Mouse (Mus musculus): ENCODE results near the gene Galnt14.

The Galnt14 gene

DNA sequence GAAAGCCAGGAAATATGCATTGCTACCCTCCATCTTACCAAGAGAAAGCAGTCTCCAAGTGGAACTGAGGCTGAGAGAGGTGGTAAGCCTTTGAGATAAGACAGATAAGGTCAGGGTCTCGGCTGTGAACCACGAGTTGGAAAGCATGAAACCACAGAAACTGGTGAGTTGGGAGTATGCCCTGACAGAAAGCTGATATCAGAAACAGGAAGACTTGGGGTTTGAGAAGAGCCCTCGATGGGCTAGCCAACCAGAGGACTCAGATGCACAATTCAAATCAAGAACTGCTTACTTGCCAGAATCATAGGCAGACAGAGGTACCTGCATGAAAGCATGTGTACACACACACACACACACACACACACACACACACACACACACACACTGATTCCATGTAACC is 47.0 kb downstream of the Galnt14 start:
- no peak for DNase-seq

GRCm38 (mm10) chr17:73658731-73659445 is 51.4 kb downstream of the Galnt14 start:
- no peak for DNase-seq

DNA sequence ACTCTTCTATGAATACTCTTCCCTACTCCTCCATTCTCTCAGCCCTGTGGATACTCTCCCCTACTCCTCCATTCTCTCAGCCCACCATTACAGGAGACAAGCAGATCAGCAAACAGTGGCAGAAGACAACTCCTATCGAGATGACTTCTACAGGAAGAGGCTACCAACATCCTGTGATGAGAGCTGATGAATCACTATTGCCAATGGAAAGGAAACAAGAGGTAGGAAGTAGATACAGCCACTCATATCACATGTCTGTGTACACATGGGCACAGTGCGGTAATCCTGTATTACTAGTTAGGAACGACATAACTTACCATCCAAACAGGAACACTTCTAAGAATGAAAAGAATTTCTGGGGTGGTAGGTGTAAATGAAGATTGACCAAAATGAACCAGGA is 53.9 kb downstream of the Galnt14 start:
- DNase-seq: no peak

GRCm38 (mm10) chr17:73654261-73654660 is 56.0 kb downstream of the Galnt14 start:
- DNase-seq: no peak

DNA sequence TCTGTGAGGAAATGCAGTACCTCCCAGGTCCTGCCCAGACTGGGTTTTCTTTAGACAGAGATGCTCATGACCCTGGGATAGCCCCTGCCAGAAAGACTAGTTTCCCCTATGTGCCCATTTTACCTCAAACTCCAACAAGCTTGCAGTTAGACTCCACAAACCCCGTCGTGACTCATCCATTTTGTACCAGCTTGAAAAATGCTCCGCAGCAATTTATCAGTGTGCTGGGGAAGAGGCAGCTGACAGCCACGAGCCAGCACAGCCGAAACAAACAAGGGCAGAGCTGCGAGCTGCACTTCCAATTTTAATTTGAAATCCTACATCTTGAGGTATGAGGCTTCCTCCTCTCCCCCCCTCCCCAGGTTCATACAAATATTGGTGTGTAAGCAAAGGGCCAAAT is 60.9 kb downstream of the Galnt14 start:
- DNase-seq: peak; percentile 25

DNA sequence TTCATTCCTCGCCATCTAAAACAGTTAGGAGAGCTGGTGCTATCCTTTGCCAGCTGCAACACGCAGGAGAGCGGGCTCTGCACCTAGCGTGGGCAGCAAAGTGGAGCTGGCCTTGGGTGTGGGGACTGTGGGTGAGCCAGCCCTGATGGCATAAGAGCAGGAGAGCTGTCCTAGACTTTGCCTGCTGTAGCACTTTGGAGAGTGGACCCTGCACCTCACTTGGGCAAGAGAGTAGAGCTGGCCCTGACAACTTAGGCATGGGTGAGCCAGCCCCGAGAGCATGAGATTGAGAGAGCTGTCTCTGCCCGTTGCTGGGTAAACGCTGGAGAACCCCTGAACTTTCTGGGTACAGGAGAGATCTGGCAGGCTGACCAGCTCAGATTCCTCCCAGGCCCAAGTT is 68.6 kb downstream of the Galnt14 start:
- no peak for DNase-seq

GRCm38 (mm10) chr17:73640117-73640480 is 70.2 kb downstream of the Galnt14 start:
- no peak for DNase-seq

- DNase-seq: no peak
These were observed 70.7 kb downstream of the Galnt14 start for GRCm38 (mm10) chr17:73639401-73640116.

- DNase-seq: no peak
These were observed 73.3 kb downstream of the Galnt14 start for GRCm38 (mm10) chr17:73636988-73637387.

- DNase-seq: no peak
These were observed 75.4 kb downstream of the Galnt14 start for GRCm38 (mm10) chr17:73634896-73635295.

- no peak for DNase-seq
These were observed 76.1 kb downstream of the Galnt14 start for GRCm38 (mm10) chr17:73633991-73634710.

- no peak for DNase-seq
These were observed 81.9 kb downstream of the Galnt14 start for GRCm38 (mm10) chr17:73628263-73628914.

DNA sequence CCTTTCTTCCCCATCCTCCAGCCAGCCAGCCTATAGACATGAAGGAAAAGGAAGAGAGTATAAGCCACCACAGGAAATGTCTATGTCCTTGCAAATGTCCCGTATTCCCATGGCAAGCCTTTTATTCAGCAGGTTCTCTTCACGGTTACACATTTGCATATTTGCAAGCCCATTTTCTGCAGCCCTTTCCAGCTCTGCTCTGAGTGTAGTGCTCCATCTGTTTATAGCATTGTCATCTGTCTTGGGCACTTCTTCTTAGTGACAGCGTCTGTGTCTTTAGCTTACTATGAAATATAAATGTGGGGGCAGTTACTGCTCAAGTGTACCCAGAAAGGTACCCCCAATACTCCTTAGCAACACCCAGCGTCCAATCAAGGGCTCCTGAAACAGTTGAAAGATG is 83.3 kb downstream of the Galnt14 start:
- no peak for DNase-seq

DNA sequence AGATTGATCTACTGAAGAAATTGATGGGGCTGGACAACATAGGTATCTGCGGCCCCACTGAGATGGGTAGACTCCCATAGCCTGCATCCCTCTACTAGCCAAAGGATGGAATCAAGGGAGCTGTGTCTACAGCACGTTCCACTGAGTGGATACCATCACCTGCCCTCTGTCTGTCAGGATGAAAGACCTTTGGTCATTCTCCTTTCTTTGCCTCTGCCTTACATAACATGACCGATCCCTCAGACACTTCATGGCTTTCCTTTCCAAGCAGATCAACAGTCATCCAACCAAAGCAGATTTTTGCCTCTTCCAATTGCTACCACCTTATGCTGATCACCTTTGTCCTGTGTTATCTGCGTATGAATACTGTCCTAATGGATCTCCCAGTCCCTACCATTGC is 90.2 kb downstream of the Galnt14 start:
- DNase-seq: no peak

DNA sequence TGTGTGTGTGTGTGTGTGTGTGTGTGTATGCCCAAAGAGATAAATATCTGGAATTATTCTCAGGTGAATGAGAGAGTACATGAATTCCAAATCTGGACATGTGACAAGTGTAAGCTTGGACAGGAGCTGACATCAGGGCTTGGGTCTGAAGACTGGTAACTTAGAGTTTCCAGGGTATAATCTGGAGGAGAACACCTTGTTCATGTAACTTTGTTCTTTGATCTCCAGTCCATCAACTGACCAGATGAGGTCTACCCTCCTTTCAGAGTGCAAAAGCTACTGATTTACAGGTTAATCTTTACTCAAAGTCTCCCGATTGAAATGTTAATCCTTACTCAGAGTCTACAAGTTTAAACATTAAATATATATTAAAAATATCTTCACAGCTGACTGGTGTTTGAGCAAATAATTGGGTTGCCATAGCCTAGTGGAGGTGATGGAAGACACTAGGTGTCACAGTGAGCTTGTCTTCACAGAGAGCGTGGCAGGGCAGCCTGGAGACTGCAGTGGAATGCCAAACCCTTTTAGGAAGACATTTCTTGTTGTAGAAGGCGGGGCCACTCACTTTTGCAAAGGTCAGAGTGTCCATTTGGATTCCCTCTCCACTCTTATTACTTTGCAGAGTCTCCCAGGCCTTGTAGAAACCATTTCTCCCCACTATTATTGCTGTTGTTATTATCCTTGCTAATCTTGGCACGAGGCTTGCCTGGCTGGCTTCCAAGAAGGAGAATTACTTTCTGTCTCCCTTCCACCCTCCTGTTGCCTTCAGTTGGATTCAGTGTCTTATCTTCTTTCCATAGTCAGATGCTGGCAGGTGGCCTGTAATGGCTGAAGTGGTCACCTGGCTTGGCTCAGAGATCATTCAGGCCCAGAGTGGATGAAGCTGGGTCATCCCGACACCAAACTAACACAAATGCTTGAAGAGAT is 107.4 kb downstream of the Galnt14 start:
- DNase-seq: no peak

GRCm38 (mm10) chr17:73599923-73600322 is 110.3 kb downstream of the Galnt14 start:
- DNase-seq: no peak

DNA sequence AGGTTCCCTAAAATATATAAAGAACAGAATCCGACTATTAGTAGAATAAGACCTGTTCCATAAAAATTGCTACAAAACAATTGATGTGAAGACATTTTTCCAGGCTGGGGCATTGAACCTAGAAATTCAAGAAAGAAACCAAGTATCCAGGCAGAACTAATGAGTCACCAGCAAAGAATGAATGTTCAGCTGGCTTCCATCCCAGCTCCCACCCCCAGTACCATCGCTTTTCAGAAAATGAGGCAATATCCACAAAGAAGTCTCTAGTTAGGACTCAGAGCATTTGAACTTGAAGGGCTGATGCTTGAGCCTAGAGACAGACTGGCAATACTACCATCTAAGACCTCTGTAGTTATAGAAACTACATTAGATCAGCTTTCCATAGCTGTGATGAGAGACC is 118.2 kb downstream of the Galnt14 start:
- peak; percentile 47 for DNase-seq

GRCm38 (mm10) chr17:73587573-73587972 is 122.7 kb downstream of the Galnt14 start:
- DNase-seq: no peak

DNA sequence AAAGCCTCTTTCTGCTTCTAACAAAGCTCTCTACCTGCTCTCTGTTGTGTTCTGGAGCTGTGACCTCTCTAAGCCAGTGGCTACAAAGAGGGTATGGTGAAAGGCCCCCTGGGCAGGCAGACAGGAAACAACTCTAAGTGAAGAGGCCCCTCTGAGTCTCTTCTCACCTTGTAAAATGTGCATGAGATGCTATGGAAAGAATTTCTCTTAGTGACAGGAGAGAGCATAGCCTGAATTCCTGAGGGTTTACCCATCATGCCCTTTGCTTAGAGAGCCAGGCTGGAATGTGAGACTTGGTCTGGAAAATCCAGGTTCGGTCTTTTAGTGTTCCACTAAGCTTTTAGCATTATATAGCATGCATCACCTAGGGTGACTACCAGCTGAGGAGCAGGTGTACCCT is 136.1 kb downstream of the Galnt14 start:
- no peak for DNase-seq

- DNase-seq: no peak
These were observed 137.4 kb downstream of the Galnt14 start for GRCm38 (mm10) chr17:73572881-73573280.

GRCm38 (mm10) chr17:73572440-73572839 is 137.8 kb downstream of the Galnt14 start:
- peak; percentile 58 for DNase-seq

DNA sequence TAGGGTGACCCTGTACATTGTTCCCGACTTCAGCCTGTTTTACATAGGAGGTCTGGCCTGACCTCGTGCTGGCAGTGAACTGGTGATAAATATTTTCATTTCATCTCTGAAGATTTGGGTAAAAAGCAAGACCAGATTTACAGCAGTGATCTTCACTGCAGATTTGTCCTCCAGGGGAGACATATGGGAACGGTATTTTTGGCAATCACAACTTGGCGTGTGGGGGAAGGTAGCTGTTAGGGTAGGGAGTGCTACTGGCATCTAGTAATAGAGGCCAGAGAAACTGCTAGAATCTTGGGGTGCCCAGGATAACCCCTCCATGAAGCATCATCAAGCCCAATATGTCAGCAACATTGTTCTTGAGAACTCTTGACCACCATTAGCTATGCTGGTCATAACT is 138.3 kb downstream of the Galnt14 start:
- DNase-seq: peak; percentile 49
